Mouse (Mus musculus): Measurements from ENCODE around the gene Agtpbp1. TPM values are rescaled to one million over a fixed set of nuclear protein-coding genes. Genes with fewer than 3 reads are reported as not detected.
A peak's percentile ranks its signal among the peaks of the same experiment; 100 is the strongest.

The Agtpbp1 gene
- polyA plus RNA-seq, 1 experiment from 2014 or later: 31.3 TPM

- H3K36me3 ChIP-seq (ENCODE audit: control insufficient read depth, insufficient read depth, low read length): no peaks in the 10 kb centered on the region
- 69% methylated on average over 14 of the region's 14 CpGs for WGBS
- no peak overlapping the region for H3K4me2 ChIP-seq (replicated peaks; ENCODE audit: low read depth, low read length)
- no peaks in the 10 kb centered on the region for H3K4me1 ChIP-seq (replicated peaks; ENCODE audit: control insufficient read depth, insufficient read depth, low read length)
- ATAC-seq (ENCODE audit: low FRiP score) (0 out of 2 replicates have a peak, but pooled peaks have one; percentile 40), DNase-seq (ENCODE audit: low spot score) (peak; percentile 55)
- H3K4me3 ChIP-seq (ENCODE audit: low read depth, low read length): no peak overlapping the region
- H3K27me3 ChIP-seq (ENCODE audit: control insufficient read depth, insufficient read depth, low read length): no peaks in the 10 kb centered on the region
- no peaks in the 10 kb centered on the region for H3K9me3 ChIP-seq (ENCODE audit: control insufficient read depth, low read length)
- H3K27ac ChIP-seq (ENCODE audit: low read depth, low read length): no peak overlapping the region
- H3K9ac ChIP-seq (ENCODE audit: low read depth, low read length): no peak overlapping the region
Observed at GRCm38 (mm10) chr13:59402026-59402775, 182.8 kb downstream of the Agtpbp1 start.

DNA sequence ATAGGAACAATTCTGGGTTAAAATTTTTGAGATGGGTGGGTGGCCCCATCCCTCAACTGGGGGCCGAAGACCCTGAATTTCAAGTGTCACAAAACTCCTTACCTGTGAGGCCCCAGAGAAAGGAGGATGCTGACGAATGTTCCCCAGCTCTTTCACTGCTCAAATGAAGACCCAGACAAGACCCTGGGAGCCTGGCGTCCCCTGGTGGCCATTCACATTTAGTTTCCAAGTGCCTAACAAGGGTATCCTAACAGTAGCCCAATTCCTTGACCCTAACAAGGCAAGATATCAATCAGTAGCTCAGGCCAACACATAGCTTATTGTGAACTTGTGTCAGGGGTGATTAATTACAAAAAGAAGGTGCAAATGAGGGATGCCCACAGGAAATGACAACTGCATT, 187.5 kb downstream of the Agtpbp1 start:
- Histone ChIP-seq H3K36me3 (ENCODE audit: control insufficient read depth, insufficient read depth, low read length) (no peaks in the 10 kb centered on the region), H3K4me2 (replicated peaks; ENCODE audit: low read depth, low read length) (no peak overlapping the region), H3K4me1 (replicated peaks; ENCODE audit: control insufficient read depth, insufficient read depth, low read length) (no peaks in the 10 kb centered on the region), H3K9me3 (ENCODE audit: control insufficient read depth, low read length) (no peaks in the 10 kb centered on the region), H3K4me3 (ENCODE audit: low read depth, low read length) (no peak overlapping the region), H3K9ac (ENCODE audit: low read depth, low read length) (no peak overlapping the region), H3K27me3 (ENCODE audit: control insufficient read depth, insufficient read depth, low read length) (no peaks in the 10 kb centered on the region), H3K27ac (ENCODE audit: low read depth, low read length) (no peak overlapping the region)
- no peak for ATAC-seq (ENCODE audit: low FRiP score)
- WGBS: 31% methylated on average over 3 of the region's 3 CpGs
- peak; percentile 71 for DNase-seq (ENCODE audit: low spot score)

Other genes with a start within 250 kb of the Agtpbp1 start
- gene Naa35, start within 50 bp of the Agtpbp1 start, polyA plus RNA-seq (2014; fragmentation: Nextera tagmentation; extraction: Ambion mirVana): 96.0 and 120 TPM in 2 replicates
- gene Golm1, start 90.6 kb upstream of the Agtpbp1 start, polyA plus RNA-seq (2014; fragmentation: Nextera tagmentation; extraction: Ambion mirVana): 135 and 147 TPM in 2 replicates
- gene 4921517D22Rik, start 108.9 kb upstream of the Agtpbp1 start, polyA plus RNA-seq (2014; fragmentation: Nextera tagmentation; extraction: Ambion mirVana): not detected in 2 replicates
- 0.03 TPM in 1 of 2 replicates, not detected in the other for gene Spata31d1a, start 125.1 kb upstream of the Agtpbp1 start, polyA plus RNA-seq (2014; fragmentation: Nextera tagmentation; extraction: Ambion mirVana)
- gene Spata31d1b, start 127.1 kb upstream of the Agtpbp1 start, polyA plus RNA-seq (2014; fragmentation: Nextera tagmentation; extraction: Ambion mirVana): not detected in 2 replicates
- not detected in 2 replicates for gene Spata31d1d, start 146.5 kb upstream of the Agtpbp1 start, polyA plus RNA-seq (2014; fragmentation: Nextera tagmentation; extraction: Ambion mirVana)
- 0.05 and 0.24 TPM in 2 replicates for gene 1700014D04Rik, start 161.5 kb upstream of the Agtpbp1 start, polyA plus RNA-seq (2014; fragmentation: Nextera tagmentation; extraction: Ambion mirVana)
- 139 and 140 TPM in 2 replicates for gene Isca1, start 184.6 kb upstream of the Agtpbp1 start, polyA plus RNA-seq (2014; fragmentation: Nextera tagmentation; extraction: Ambion mirVana)
- not detected in 2 replicates for gene Gm49354, start 197.0 kb upstream of the Agtpbp1 start, polyA plus RNA-seq (2014; fragmentation: Nextera tagmentation; extraction: Ambion mirVana)
- gene Tut7, start 237.9 kb upstream of the Agtpbp1 start, polyA plus RNA-seq (2014; fragmentation: Nextera tagmentation; extraction: Ambion mirVana): 49.1 and 50.8 TPM in 2 replicates